Mouse (Mus musculus) brain, adult 2 months (tissue): ENCODE measurements around the gene Cd164l2.

Experiments
- DNase-seq: peaks from one replicate; pipeline ENCODE4 v3.0.0; 2011; ENCODE audit warnings: low read depth, low spot score

Gene Cd164l2

GRCm38 (mm10) chr4:133255392-133255791 is 43.5 kb downstream of the Cd164l2 start:
- DNase-seq, result no peak

GRCm38 (mm10) chr4:133256820-133257219 is 44.9 kb downstream of the Cd164l2 start:
- DNase-seq, result peak; percentile 21

- no peak for DNase-seq
These were observed 45.3 kb downstream of the Cd164l2 start for GRCm38 (mm10) chr4:133257230-133257629.

GRCm38 (mm10) chr4:133257798-133258408 is 46.0 kb downstream of the Cd164l2 start:
- DNase-seq, result no peak

- DNase-seq, result no peak
These were observed 49.9 kb downstream of the Cd164l2 start for GRCm38 (mm10) chr4:133261641-133262374.

- no peak for DNase-seq
These were observed 50.4 kb downstream of the Cd164l2 start for GRCm38 (mm10) chr4:133262375-133262765.

GRCm38 (mm10) chr4:133262882-133263281 is 51.0 kb downstream of the Cd164l2 start, which contains the start of gene Sytl1:
Sytl1 (minus strand) TSS chr4:133263113.
- peak; percentile 6 for DNase-seq

GRCm38 (mm10) chr4:133263756-133264155 is 51.8 kb downstream of the Cd164l2 start:
- peak; percentile 7 for DNase-seq

- no peak for DNase-seq
These were observed 52.6 kb downstream of the Cd164l2 start for GRCm38 (mm10) chr4:133264559-133264958.

- peak; percentile 10 for DNase-seq
These were observed 53.4 kb downstream of the Cd164l2 start for GRCm38 (mm10) chr4:133265297-133265696.

GRCm38 (mm10) chr4:133265759-133266158 is 53.8 kb downstream of the Cd164l2 start:
- peak; percentile 13 for DNase-seq

GRCm38 (mm10) chr4:133266248-133266880 is 54.4 kb downstream of the Cd164l2 start:
- DNase-seq, result no peak

GRCm38 (mm10) chr4:133268931-133269330 is 57.0 kb downstream of the Cd164l2 start:
- DNase-seq, result no peak

- no peak for DNase-seq
These were observed 57.7 kb downstream of the Cd164l2 start for GRCm38 (mm10) chr4:133269596-133269995.

- peak; percentile 12 for DNase-seq
These were observed 59.0 kb downstream of the Cd164l2 start for GRCm38 (mm10) chr4:133270929-133271328.
